Mouse (Mus musculus) testis, postnatal 14 days (tissue): ENCODE results near the gene Prl3b1.

Experiments
- DNase-seq: peaks from one replicate; pipeline ENCODE4 v3.0.0; 2021; ENCODE audit warnings: low spot score

The Prl3b1 gene

GRCm38 (mm10) chr13:27241547-27241946 lies at the start of gene Prl3b1:
Gene Prl3b1, plus strand, starts transcription at chr13:27241847.
- no peak for DNase-seq

- no peak for DNase-seq
These were observed 45.3 kb upstream of the Prl3b1 start, which contains the start of gene Prl3c1 for GRCm38 (mm10) chr13:27196359-27196758. Gene Prl3c1, plus strand, starts transcription at chr13:27196659.

- DNase-seq, result no peak
These were observed 17.5 kb downstream of the Prl3b1 start, which contains the start of gene Prl3a1 for GRCm38 (mm10) chr13:27259136-27259535. Gene Prl3a1, plus strand, starts transcription at chr13:27259436.
